Mouse (Mus musculus) brain, embryonic 14.5 days (tissue): ENCODE measurements around the gene Celsr1.

ENCODE experiments used
- CTCF ChIP-seq: fragments of 200-500 bp; IDR thresholded peaks from 2 replicates; pipeline ENCODE4 v1.5.1; 2012; ENCODE audit warnings: inconsistent platforms, mild to moderate bottlenecking, moderate library complexity, borderline replicate concordance; ENCODE audit not compliant: insufficient read depth, insufficient read length; ENCODE audit errors: extremely low read depth
- POLR2A ChIP-seq: fragments of 200-500 bp; IDR thresholded peaks from 2 replicates; pipeline ENCODE4 v1.6.1; 2012; ENCODE audit warnings: mild to moderate bottlenecking, inconsistent platforms, borderline replicate concordance; ENCODE audit not compliant: poor library complexity, insufficient read depth, insufficient read length, severe bottlenecking; ENCODE audit errors: extremely low read depth

GRCm38 (mm10) chr15:86069011-86069791, 35.6 kb upstream of the Celsr1 start:
- no peak for TF ChIP-seq POLR2A
- TF ChIP-seq CTCF, result no peak
